Comparison of ENCODE assay signal across 15 mouse cellular contexts in the genomic region with DNA sequence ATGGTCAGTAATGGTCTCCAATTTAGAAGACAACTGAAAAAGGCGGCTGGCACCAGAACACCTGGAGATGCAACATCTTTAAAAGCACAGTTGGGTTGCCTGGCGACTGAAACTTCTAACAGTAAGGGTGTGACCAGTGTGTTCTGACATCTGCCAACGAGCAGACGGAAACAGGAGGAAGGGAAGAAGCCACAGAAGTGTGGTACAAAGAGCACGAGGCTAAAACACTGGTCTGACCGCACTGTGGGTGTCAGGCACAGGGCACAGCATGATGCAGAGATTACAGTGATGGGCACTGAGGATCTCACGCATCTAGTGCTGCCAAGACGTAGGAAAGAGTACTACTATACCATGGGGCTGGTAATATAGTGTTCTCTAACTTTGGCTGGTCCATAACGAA. TPM values are rescaled to one million over a fixed set of nuclear protein-coding genes. Genes with fewer than 3 reads are reported as not detected.
DNase-seq lines count a peak whose midpoint lies in the region; ATAC-seq and TF ChIP-seq lines count a peak whose summit lies in the region.
"Had no signal": no experiment of that assay in that cellular context is flagged by ENCODE, and none has a peak within 500 bp of the region (broad histone marks: within the 10 kb centered on the region; RNA-seq: fewer than 3 reads in every experiment).

No protein-coding gene starts in this region.

- no peaks in the 10 kb centered on the region for H3K9me3 ChIP-seq in midbrain, postnatal 0 days (ENCODE audit: low read length)
- H3K9me3 ChIP-seq: forebrain, embryonic 13.5 days; hindbrain, embryonic 10.5 days; liver, embryonic 12.5 days; midbrain, embryonic 10.5 days had no signal

- H3K36me3 ChIP-seq in myocyte (ENCODE audit: control insufficient read depth, insufficient read depth), result no peaks in the 10 kb centered on the region
- H3K36me3 ChIP-seq in midbrain, postnatal 0 days (ENCODE audit: insufficient read depth, low read length), result no peaks in the 10 kb centered on the region; the same call in 1 of the 2 replicates

- peak; percentile 80 for DNase-seq in CD4-positive helper T cell, adult 2 months (ENCODE audit: low read depth, low spot score)
- peak; percentile 20 to 28 for DNase-seq in CD8-positive naive resting alpha-beta T cell, adult 2 months (ENCODE audit: low read depth in 2 of 2, low spot score in 2 of 2)
- no peak for DNase-seq in left cerebral cortex, adult 8-10 months (ENCODE audit: low spot score in 2 of 2)
- DNase-seq in adrenal gland, adult 8-10 months, result no peak
- DNase-seq in midbrain, postnatal 0 days (ENCODE audit: low spot score), result no peak
- DNase-seq: cerebellum, adult 9-10 months; layer of hippocampus, postnatal 36 days; thymus, adult 18-20 months had no signal

- 86% methylated on average over 9 of the region's 9 CpGs for WGBS in midbrain, postnatal 0 days

- H3K27me3 ChIP-seq in myocyte (ENCODE audit: control insufficient read depth, insufficient read depth, insufficient read length), result no peaks in the 10 kb centered on the region
- no peaks in the 10 kb centered on the region for H3K27me3 ChIP-seq in midbrain, postnatal 0 days (ENCODE audit: insufficient read depth, low read length)
- H3K27me3 ChIP-seq: forebrain, embryonic 13.5 days; liver, embryonic 12.5 days had no signal

- H3K4me2 ChIP-seq in myocyte (ENCODE audit: low read depth), result no peak overlapping the region
- H3K4me2 ChIP-seq in midbrain, postnatal 0 days (ENCODE audit: low read depth, low read length, poor library complexity, severe bottlenecking), result no peak overlapping the region
- H3K4me2 ChIP-seq: forebrain, embryonic 13.5 days; liver, embryonic 12.5 days had no signal

- H3ac ChIP-seq in myocyte (ENCODE audit: control insufficient read depth, insufficient read length), result no peak overlapping the region

- TF ChIP-seq POLR2A in myocyte (IDR thresholded peaks at IDR 0.05; ENCODE audit: insufficient read length, low read depth), result no peak

- no peak for TF ChIP-seq CTCF in midbrain, postnatal 0 days (IDR thresholded peaks at IDR 0.05)

- no peak overlapping the region for H3K4me3 ChIP-seq in myocyte
- H3K4me3 ChIP-seq in midbrain, postnatal 0 days (ENCODE audit: low read depth, low read length), result no peak overlapping the region
- H3K4me3 ChIP-seq: forebrain, embryonic 13.5 days; hindbrain, embryonic 10.5 days; liver, embryonic 12.5 days; midbrain, embryonic 10.5 days had no signal

- H3K9ac ChIP-seq in midbrain, postnatal 0 days (replicated peaks; ENCODE audit: low read length, poor library complexity, severe bottlenecking), result no peak overlapping the region
- H3K9ac ChIP-seq: forebrain, embryonic 13.5 days; liver, embryonic 12.5 days had no signal

- no peaks in the 10 kb centered on the region for H3K4me1 ChIP-seq in midbrain, postnatal 0 days (ENCODE audit: insufficient read depth, low read length)
- H3K4me1 ChIP-seq: forebrain, embryonic 13.5 days; hindbrain, embryonic 10.5 days; midbrain, embryonic 10.5 days had no signal

- ATAC-seq in hematopoietic stem cell, adult 5-6 weeks (replicated peaks in 1 of 2; ENCODE audit: insufficient read depth in 1 of 2, low FRiP score in 2 of 2, low TSS enrichment in 1 of 2, low read depth in 1 of 2, poor library complexity in 2 of 2, severe bottlenecking in 2 of 2), result peak; percentile 84 to 93
- no peak for ATAC-seq in midbrain, postnatal 0 days (ENCODE audit: low FRiP score)
- ATAC-seq: forebrain, embryonic 13.5 days; intestine, postnatal 0 days; liver, embryonic 12.5 days had no signal

- no peak overlapping the region for H3K27ac ChIP-seq in midbrain, postnatal 0 days (ENCODE audit: low read depth, low read length)
- H3K27ac ChIP-seq: forebrain, embryonic 13.5 days; hindbrain, embryonic 10.5 days; liver, embryonic 12.5 days; midbrain, embryonic 10.5 days had no signal

- H3K79me2 ChIP-seq in myocyte (ENCODE audit: control insufficient read depth, insufficient read depth), result peaks cover 37% of the 10 kb centered on the region

TF ChIP-seq in myocyte, 11 proteins besides CTCF, POLR2A, EP300 and RAD21:
- TF ChIP-seq POLR2AphosphoS2 (IDR thresholded peaks at IDR 0.05; ENCODE audit: insufficient read length, low read depth) (peak; percentile 35), E2F4 (IDR thresholded peaks at IDR 0.05; ENCODE audit: insufficient read depth) (no peak)

RNA-seq across cellular contexts. Expression of a gene that starts 48.4 kb away (rescaled TPM):
- 389 and 402 TPM in 2 replicates for total RNA-seq in hematopoietic stem cell, adult 5-6 weeks (2017)
- polyA plus RNA-seq in myocyte (2012; fragmentation: generic; extraction: Trizol), result 39.0 TPM
- 10 to 100 TPM; 84.8 to 90.4 (median 87.5) TPM for total RNA-seq in left cerebral cortex, adult 8-10 months (2022)
- total RNA-seq in adrenal gland, adult 8-10 months (2022), result 100 to 1,000 TPM in 3 of 4 experiments, 10 to 100 TPM in 1; 97.2 to 127 (median 119) TPM
- 96.4 and 121 TPM in 2 replicates for total RNA-seq in midbrain, postnatal 0 days (2014; rRNA removed)
- 66.8 and 73.5 TPM in 2 replicates for polyA plus RNA-seq in midbrain, postnatal 0 days (2015; fragmentation: Nextera tagmentation; extraction: Ambion mirVana)

Comparison
In these comparisons a context has a peak if more than half of its experiments do, and no peak if none do; other contexts are left out.
1. DNase-seq: peak in CD4-positive helper T cell, adult 2 months (single experiment) and CD8-positive naive resting alpha-beta T cell, adult 2 months (2 of 2); none in left cerebral cortex, adult 8-10 months (0 of 2), adrenal gland, adult 8-10 months (single experiment) and midbrain, postnatal 0 days (single experiment).